Mouse (Mus musculus) thymus, adult 2 months (tissue): ENCODE data around the gene Tas1r2.

Experiments
- CTCF ChIP-seq: fragments of 200-500 bp; IDR thresholded peaks from 2 replicates; pipeline ENCODE4 v1.5.1; 2012; ENCODE audit warnings: mild to moderate bottlenecking, control low read depth, low read length, moderate library complexity, borderline replicate concordance; ENCODE audit not compliant: control insufficient read depth, poor library complexity, insufficient read depth; ENCODE audit errors: extremely low read depth
- POLR2A ChIP-seq: fragments of 200-500 bp; IDR thresholded peaks from 2 replicates; pipeline ENCODE4 v1.6.1; 2012; ENCODE audit warnings: mild to moderate bottlenecking, low read length, control low read depth, moderate library complexity; ENCODE audit not compliant: control insufficient read depth, poor library complexity, insufficient read depth; ENCODE audit errors: extremely low read depth

DNA sequence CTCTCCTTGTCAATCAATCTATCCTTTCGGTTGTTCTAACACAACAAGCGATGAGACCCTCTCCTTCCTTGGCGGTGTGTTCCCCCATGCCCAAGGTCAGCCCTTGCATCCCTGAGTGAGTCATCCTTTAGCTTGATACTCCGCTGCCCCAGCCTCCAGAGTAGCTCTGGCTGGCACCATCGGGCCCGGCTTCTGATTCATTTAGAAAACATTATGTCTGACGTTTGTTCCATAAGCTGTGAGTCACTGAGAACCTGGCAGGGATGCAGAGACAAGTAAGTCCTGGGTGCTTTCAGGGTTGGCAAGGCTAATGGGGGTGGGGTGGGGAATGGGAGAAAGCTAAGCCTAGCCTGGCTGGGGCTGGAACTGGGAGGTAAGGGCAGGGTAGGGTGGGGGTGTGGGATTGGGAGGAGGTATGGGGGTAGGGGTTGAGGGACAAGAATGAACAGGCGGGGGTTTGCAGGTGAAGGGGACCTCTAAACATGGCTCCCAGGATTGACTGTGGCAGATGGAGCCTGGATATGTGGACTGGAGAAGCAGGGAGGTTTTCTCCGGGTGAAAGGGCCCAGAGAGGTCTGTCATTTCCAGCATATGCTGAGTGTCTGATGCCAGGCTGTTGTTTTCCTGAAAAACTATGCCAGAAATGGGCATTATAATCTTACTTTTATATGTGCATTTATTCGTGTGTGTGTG, 63.3 kb downstream of the Tas1r2 start:
- TF ChIP-seq CTCF: no peak
- no peak for TF ChIP-seq POLR2A
